Mouse (Mus musculus): Measurements from ENCODE around the gene Pcx. TPM values are rescaled to one million over a fixed set of nuclear protein-coding genes. Genes with fewer than 3 reads are reported as not detected.

Pcx gene
- polyA plus RNA-seq, 1 experiment = 1.0 TPM

GRCm38 (mm10) chr19:4593792-4594522 lies 83.7 kb downstream of the Pcx start:
- Histone ChIP-seq H3K36me3 (replicated peaks; ENCODE audit: low read length) (no peaks in the 10 kb centered on the region), H3K4me3 (replicated peaks) (no peak overlapping the region), H3K27me3 (replicated peaks) (peaks cover 56% of the 10 kb centered on the region), H3K4me1 (no peaks in the 10 kb centered on the region), H3K9me3 (no peaks in the 10 kb centered on the region)
- no peak for TF ChIP-seq FLI1 (IDR thresholded peaks at IDR 0.05; ENCODE audit: low read length)
- no peak for TF ChIP-seq GATA1 (IDR thresholded peaks at IDR 0.05; ENCODE audit: borderline replicate concordance, low read length)

DNA sequence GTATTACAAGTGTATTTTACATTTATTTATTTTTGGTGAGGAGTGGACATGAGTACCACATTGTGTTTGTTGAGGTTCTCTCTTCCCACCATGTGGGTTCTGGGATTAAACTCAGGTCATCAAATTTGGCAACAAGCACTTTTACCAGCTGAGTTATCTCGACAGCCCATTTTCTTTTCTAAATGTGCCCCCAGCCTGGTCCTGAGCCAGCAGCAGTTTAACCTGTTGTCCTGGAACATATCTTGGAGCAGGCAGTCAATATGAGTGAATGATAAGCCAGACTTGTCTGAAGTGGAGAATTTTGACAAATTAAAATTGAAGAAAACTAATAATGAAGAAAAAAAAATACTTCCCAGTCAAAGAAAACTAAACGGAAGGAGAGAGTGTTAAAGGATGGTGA lies 85.8 kb downstream of the Pcx start:
- Histone ChIP-seq H3K36me3 (replicated peaks; ENCODE audit: low read length) (no peaks in the 10 kb centered on the region), H3K4me3 (replicated peaks) (no peak overlapping the region), H3K4me1 (no peaks in the 10 kb centered on the region), H3K9me3 (no peaks in the 10 kb centered on the region), H3K27me3 (replicated peaks) (peaks cover 58% of the 10 kb centered on the region)
- TF ChIP-seq GATA1 (IDR thresholded peaks at IDR 0.05; ENCODE audit: borderline replicate concordance, low read length) (no peak), FLI1 (IDR thresholded peaks at IDR 0.05; ENCODE audit: low read length) (no peak)

GRCm38 (mm10) chr19:4602459-4602858 lies 92.2 kb downstream of the Pcx start:
- TF ChIP-seq GATA1 (IDR thresholded peaks at IDR 0.05; ENCODE audit: borderline replicate concordance, low read length) = no peak
- no peak for TF ChIP-seq FLI1 (IDR thresholded peaks at IDR 0.05; ENCODE audit: low read length)
- Histone ChIP-seq H3K27me3 (replicated peaks) (peaks cover 69% of the 10 kb centered on the region), H3K36me3 (replicated peaks; ENCODE audit: low read length) (no peaks in the 10 kb centered on the region), H3K4me1 (peaks cover 13% of the 10 kb centered on the region), H3K4me3 (replicated peaks) (no peak overlapping the region), H3K9me3 (no peaks in the 10 kb centered on the region)

DNA sequence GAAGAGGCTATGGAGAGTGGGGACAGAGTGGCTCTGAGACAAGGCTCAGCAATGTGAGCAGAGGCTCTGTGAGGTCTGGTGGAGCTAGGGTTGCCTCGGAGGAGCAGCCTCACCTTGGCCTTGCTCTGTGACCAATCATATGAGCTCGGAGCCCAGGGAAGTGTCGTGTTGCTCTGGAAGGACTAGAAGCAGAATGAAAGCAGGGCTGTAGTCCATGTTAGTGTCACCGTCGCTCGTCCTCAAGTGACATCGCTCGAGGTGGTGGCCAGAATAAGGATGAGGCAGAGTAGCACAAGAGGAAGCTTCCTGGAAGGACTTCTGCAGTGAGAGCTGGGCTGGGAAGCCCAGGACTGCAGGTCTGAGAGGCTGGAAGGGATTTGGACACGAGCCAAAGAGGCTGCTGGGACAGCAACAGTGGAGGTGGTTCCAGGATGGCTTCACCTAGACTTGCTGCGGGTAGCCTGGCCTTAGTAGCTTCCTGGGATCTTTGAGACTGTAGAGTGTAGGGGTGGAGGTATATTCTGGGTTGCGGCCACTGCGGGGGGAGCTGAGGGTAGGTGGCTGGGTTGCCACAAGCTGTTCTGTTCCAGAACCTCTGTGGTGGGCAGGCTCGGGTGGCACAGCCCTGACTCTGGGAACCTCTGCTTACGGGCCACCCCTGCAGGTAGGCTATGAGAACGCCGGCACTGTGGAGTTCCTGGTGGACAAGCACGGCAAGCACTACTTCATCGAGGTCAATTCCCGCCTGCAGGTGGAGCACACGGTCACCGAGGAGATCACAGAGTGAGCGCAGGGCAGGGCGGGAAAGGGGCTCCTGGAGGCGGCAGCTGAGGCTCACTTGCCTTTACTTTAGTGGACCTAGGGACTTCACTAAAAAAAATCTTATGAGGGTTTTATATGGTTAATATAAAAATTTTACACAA lies 93.8 kb downstream of the Pcx start:
- Histone ChIP-seq H3K27me3 (replicated peaks) (peaks cover 73% of the 10 kb centered on the region), H3K9me3 (no peaks in the 10 kb centered on the region), H3K36me3 (replicated peaks; ENCODE audit: low read length) (no peaks in the 10 kb centered on the region), H3K4me3 (replicated peaks) (no peak overlapping the region), H3K4me1 (peaks cover 13% of the 10 kb centered on the region)
- TF ChIP-seq GATA1 (IDR thresholded peaks at IDR 0.05; ENCODE audit: borderline replicate concordance, low read length) = no peak
- TF ChIP-seq FLI1 (IDR thresholded peaks at IDR 0.05; ENCODE audit: low read length) = no peak

DNA sequence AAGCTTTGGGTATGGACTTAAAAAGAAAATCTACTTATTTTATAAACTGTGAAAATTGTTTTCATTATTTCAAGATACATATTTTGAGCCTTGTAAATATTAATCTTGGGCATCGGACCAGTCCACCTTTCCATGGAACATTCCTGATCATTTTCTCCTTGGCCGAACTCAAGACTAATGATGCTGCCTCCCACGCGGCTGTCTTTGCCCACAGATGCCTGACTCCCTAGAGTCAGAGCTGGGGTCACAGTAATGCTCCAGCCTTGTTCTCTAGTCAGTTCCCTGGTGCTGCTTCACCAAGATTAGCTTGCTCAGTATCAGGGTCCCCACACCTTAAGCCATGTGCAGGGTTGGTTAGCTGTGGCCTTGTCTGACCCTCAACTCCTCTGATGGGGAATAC lies 95.4 kb downstream of the Pcx start:
- Histone ChIP-seq H3K36me3 (replicated peaks; ENCODE audit: low read length) (no peaks in the 10 kb centered on the region), H3K9me3 (no peaks in the 10 kb centered on the region), H3K4me3 (replicated peaks) (no peak overlapping the region), H3K4me1 (peaks cover 13% of the 10 kb centered on the region), H3K27me3 (replicated peaks) (peaks cover 73% of the 10 kb centered on the region)
- TF ChIP-seq FLI1 (IDR thresholded peaks at IDR 0.05; ENCODE audit: low read length) (no peak), GATA1 (IDR thresholded peaks at IDR 0.05; ENCODE audit: borderline replicate concordance, low read length) (no peak)

GRCm38 (mm10) chr19:4607406-4607805 lies 97.1 kb downstream of the Pcx start:
- no peak for TF ChIP-seq GATA1 (IDR thresholded peaks at IDR 0.05; ENCODE audit: borderline replicate concordance, low read length)
- TF ChIP-seq FLI1 (IDR thresholded peaks at IDR 0.05; ENCODE audit: low read length) = no peak
- Histone ChIP-seq H3K27me3 (replicated peaks) (peaks cover 68% of the 10 kb centered on the region), H3K36me3 (replicated peaks; ENCODE audit: low read length) (no peaks in the 10 kb centered on the region), H3K4me3 (replicated peaks) (no peak overlapping the region), H3K9me3 (no peaks in the 10 kb centered on the region), H3K4me1 (peaks cover 13% of the 10 kb centered on the region)

GRCm38 (mm10) chr19:4608511-4608910 lies 98.2 kb downstream of the Pcx start:
- Histone ChIP-seq H3K9me3 (no peaks in the 10 kb centered on the region), H3K27me3 (replicated peaks) (peaks cover 69% of the 10 kb centered on the region), H3K4me1 (peaks cover 13% of the 10 kb centered on the region), H3K4me3 (replicated peaks) (no peak overlapping the region), H3K36me3 (replicated peaks; ENCODE audit: low read length) (no peaks in the 10 kb centered on the region)
- TF ChIP-seq GATA1 (IDR thresholded peaks at IDR 0.05; ENCODE audit: borderline replicate concordance, low read length) = no peak
- no peak for TF ChIP-seq FLI1 (IDR thresholded peaks at IDR 0.05; ENCODE audit: low read length)

- Histone ChIP-seq H3K4me1 (peaks cover 13% of the 10 kb centered on the region), H3K4me3 (replicated peaks) (no peak overlapping the region), H3K27me3 (replicated peaks) (peaks cover 76% of the 10 kb centered on the region), H3K36me3 (replicated peaks; ENCODE audit: low read length) (no peaks in the 10 kb centered on the region), H3K9me3 (no peaks in the 10 kb centered on the region)
- TF ChIP-seq GATA1 (IDR thresholded peaks at IDR 0.05; ENCODE audit: borderline replicate concordance, low read length) = no peak
- no peak for TF ChIP-seq FLI1 (IDR thresholded peaks at IDR 0.05; ENCODE audit: low read length)
Observed at GRCm38 (mm10) chr19:4610109-4610508, 99.8 kb downstream of the Pcx start.

DNA sequence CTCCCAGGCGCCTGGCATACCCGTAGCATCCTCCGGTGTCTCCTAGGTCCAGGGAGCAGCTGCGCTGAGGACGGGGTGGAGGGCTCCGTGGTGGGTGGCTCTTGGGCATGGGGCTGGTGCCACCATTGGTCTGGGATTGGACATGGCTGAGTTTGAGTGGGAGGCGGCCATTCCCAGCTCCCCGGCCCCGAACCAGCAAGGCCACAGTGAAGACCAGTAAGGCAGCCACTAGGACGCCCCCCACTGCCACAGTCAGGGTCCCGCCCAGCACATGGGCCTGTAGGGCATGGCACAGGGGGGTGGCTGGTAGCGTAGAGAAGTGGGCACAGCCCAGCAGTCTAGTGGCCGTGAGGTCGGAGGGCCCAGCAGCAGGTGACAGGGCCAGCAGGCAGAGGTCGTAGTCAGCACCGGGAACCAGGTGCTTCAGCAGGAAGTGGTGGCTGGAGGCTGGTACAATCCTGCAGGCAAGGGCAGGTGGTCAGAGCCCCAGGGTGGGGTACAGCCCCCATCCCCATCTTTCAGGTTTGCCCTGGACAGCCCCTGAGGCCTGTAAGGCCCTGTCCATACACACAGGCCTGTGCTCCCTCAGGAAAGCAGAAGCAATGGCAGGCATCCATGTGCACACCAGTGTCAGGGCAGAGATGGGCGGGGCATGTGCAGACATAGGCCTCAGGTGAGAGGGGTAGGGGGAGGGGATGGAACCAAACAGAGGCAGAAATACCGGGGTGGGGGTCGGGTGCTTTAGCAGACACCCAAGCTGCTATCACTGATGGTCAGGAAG lies 102.1 kb downstream of the Pcx start:
- H3K9me3 ChIP-seq = no peaks in the 10 kb centered on the region
- no peak overlapping the region for H3K4me3 ChIP-seq (replicated peaks)
- H3K4me1 ChIP-seq = peaks cover 26% of the 10 kb centered on the region
- H3K36me3 ChIP-seq (replicated peaks; ENCODE audit: low read length) = no peaks in the 10 kb centered on the region
- peaks cover 93% of the 10 kb centered on the region for H3K27me3 ChIP-seq (replicated peaks)
- no peak for TF ChIP-seq GATA1 (IDR thresholded peaks at IDR 0.05; ENCODE audit: borderline replicate concordance, low read length)

All from megakaryocyte, embryonic 14.5 days (primary cell).